Mouse (Mus musculus): ENCODE measurements around the gene Arpc1b. TPM values are rescaled to one million over a fixed set of nuclear protein-coding genes. Genes with fewer than 3 reads are reported as not detected.
"Not testable (repeated sequence)": the region's sequence is repeated elsewhere in the genome, so short reads cannot be mapped to it uniquely, and the experiment has no call there.

Gene Arpc1b
- polyA plus RNA-seq, 1 experiment from 2014 or later: 55.5 TPM

GRCm38 (mm10) chr5:145129124-145129523 lies 15.1 kb downstream of the Arpc1b start:
- H3K27ac ChIP-seq (replicated peaks; ENCODE audit: low read depth, low read length): no peak overlapping the region
- WGBS: 95% methylated on average over 4 of the region's 4 CpGs
- H3K36me3 ChIP-seq (replicated peaks; ENCODE audit: control insufficient read depth, insufficient read depth, low read depth, low read length): peaks cover 37% of the 10 kb centered on the region

GRCm38 (mm10) chr5:145129773-145130172 lies 15.8 kb downstream of the Arpc1b start:
- H3K4me2 ChIP-seq (ENCODE audit: low read depth, low read length); ATAC-seq (replicated peaks; ENCODE audit: insufficient number of reproducible peaks, low FRiP score, low TSS enrichment, low read depth); H3K4me1 ChIP-seq (ENCODE audit: control insufficient read depth, insufficient read depth, low read length); H3K27me3 ChIP-seq (ENCODE audit: control insufficient read depth, insufficient read depth, low read length); DNase-seq (ENCODE audit: low spot score); H3K27ac ChIP-seq (replicated peaks; ENCODE audit: low read depth, low read length); H3K9ac ChIP-seq (replicated peaks; ENCODE audit: low read length); H3K4me3 ChIP-seq (ENCODE audit: low read depth, low read length); H3K9me3 ChIP-seq (replicated peaks; ENCODE audit: control insufficient read depth, low read length): not testable (repeated sequence)
- H3K36me3 ChIP-seq (replicated peaks; ENCODE audit: control insufficient read depth, insufficient read depth, low read depth, low read length): peaks cover 43% of the 10 kb centered on the region
- WGBS: 94% methylated on average over 4 of the region's 6 CpGs

More at GRCm38 (mm10) chr5:145129124-145129523, 15.1 kb downstream of the Arpc1b start:
- no peak for DNase-seq (ENCODE audit: low spot score)
- Histone ChIP-seq H3K27me3 (ENCODE audit: control insufficient read depth, insufficient read depth, low read length) (no peaks in the 10 kb centered on the region), H3K9ac (replicated peaks; ENCODE audit: low read length) (no peak overlapping the region), H3K9me3 (replicated peaks; ENCODE audit: control insufficient read depth, low read length) (no peaks in the 10 kb centered on the region), H3K4me1 (ENCODE audit: control insufficient read depth, insufficient read depth, low read length) (no peaks in the 10 kb centered on the region), H3K4me2 (ENCODE audit: low read depth, low read length) (no peak overlapping the region), H3K4me3 (ENCODE audit: low read depth, low read length) (no peak overlapping the region)
- ATAC-seq (replicated peaks; ENCODE audit: insufficient number of reproducible peaks, low FRiP score, low TSS enrichment, low read depth): no peak

- Histone ChIP-seq H3K27ac (replicated peaks; ENCODE audit: low read depth, low read length) (no peak overlapping the region), H3K9ac (replicated peaks; ENCODE audit: low read length) (no peak overlapping the region), H3K4me1 (ENCODE audit: control insufficient read depth, insufficient read depth, low read length) (no peaks in the 10 kb centered on the region), H3K27me3 (ENCODE audit: control insufficient read depth, insufficient read depth, low read length) (no peaks in the 10 kb centered on the region), H3K9me3 (replicated peaks; ENCODE audit: control insufficient read depth, low read length) (no peaks in the 10 kb centered on the region), H3K4me2 (ENCODE audit: low read depth, low read length) (no peak overlapping the region), H3K36me3 (replicated peaks; ENCODE audit: control insufficient read depth, insufficient read depth, low read depth, low read length) (peaks cover 44% of the 10 kb centered on the region), H3K4me3 (ENCODE audit: low read depth, low read length) (no peak overlapping the region)
- 96% methylated on average over 11 of the region's 11 CpGs for WGBS
- no peak for DNase-seq (ENCODE audit: low spot score)
- no peak for ATAC-seq (replicated peaks; ENCODE audit: insufficient number of reproducible peaks, low FRiP score, low TSS enrichment, low read depth)
Observed at GRCm38 (mm10) chr5:145130191-145130590, 16.2 kb downstream of the Arpc1b start.

GRCm38 (mm10) chr5:145130995-145131394 lies 17.0 kb downstream of the Arpc1b start:
- Histone ChIP-seq H3K4me1 (ENCODE audit: control insufficient read depth, insufficient read depth, low read length) (no peaks in the 10 kb centered on the region), H3K4me3 (ENCODE audit: low read depth, low read length) (no peak overlapping the region), H3K4me2 (ENCODE audit: low read depth, low read length) (no peak overlapping the region), H3K27ac (replicated peaks; ENCODE audit: low read depth, low read length) (no peak overlapping the region), H3K9me3 (replicated peaks; ENCODE audit: control insufficient read depth, low read length) (no peaks in the 10 kb centered on the region), H3K9ac (replicated peaks; ENCODE audit: low read length) (no peak overlapping the region), H3K36me3 (replicated peaks; ENCODE audit: control insufficient read depth, insufficient read depth, low read depth, low read length) (peaks cover 44% of the 10 kb centered on the region), H3K27me3 (ENCODE audit: control insufficient read depth, insufficient read depth, low read length) (no peaks in the 10 kb centered on the region)
- 89% methylated on average over 3 of the region's 3 CpGs for WGBS
- DNase-seq (ENCODE audit: low spot score) (no peak), ATAC-seq (replicated peaks; ENCODE audit: insufficient number of reproducible peaks, low FRiP score, low TSS enrichment, low read depth) (no peak)

- H3K4me1 ChIP-seq (ENCODE audit: control insufficient read depth, insufficient read depth, low read length); DNase-seq (ENCODE audit: low spot score); H3K27ac ChIP-seq (replicated peaks; ENCODE audit: low read depth, low read length); H3K4me3 ChIP-seq (ENCODE audit: low read depth, low read length); H3K9me3 ChIP-seq (replicated peaks; ENCODE audit: control insufficient read depth, low read length); H3K4me2 ChIP-seq (ENCODE audit: low read depth, low read length); ATAC-seq (replicated peaks; ENCODE audit: insufficient number of reproducible peaks, low FRiP score, low TSS enrichment, low read depth); H3K9ac ChIP-seq (replicated peaks; ENCODE audit: low read length); H3K27me3 ChIP-seq (ENCODE audit: control insufficient read depth, insufficient read depth, low read length): not testable (repeated sequence)
- WGBS: 85% methylated on average over 6 of the region's 6 CpGs
- H3K36me3 ChIP-seq (replicated peaks; ENCODE audit: control insufficient read depth, insufficient read depth, low read depth, low read length): peaks cover 47% of the 10 kb centered on the region
Observed at GRCm38 (mm10) chr5:145133275-145133674, 19.3 kb downstream of the Arpc1b start.

- peaks cover 18% of the 10 kb centered on the region for H3K36me3 ChIP-seq (replicated peaks; ENCODE audit: control insufficient read depth, insufficient read depth, low read depth, low read length)
- ATAC-seq (replicated peaks; ENCODE audit: insufficient number of reproducible peaks, low FRiP score, low TSS enrichment, low read depth): no peak
- H3K4me2 ChIP-seq (ENCODE audit: low read depth, low read length): peak overlapping the region; percentile 56
- no peak for DNase-seq (ENCODE audit: low spot score)
- H3K27me3 ChIP-seq (ENCODE audit: control insufficient read depth, insufficient read depth, low read length): no peaks in the 10 kb centered on the region
- WGBS: 18% methylated on average over 6 of the region's 6 CpGs
- H3K9me3 ChIP-seq (replicated peaks; ENCODE audit: control insufficient read depth, low read length): no peaks in the 10 kb centered on the region
- H3K4me3 ChIP-seq (ENCODE audit: low read depth, low read length): peak overlapping the region; percentile 95
- peak overlapping the region; percentile 95 for H3K9ac ChIP-seq (replicated peaks; ENCODE audit: low read length)
- H3K27ac ChIP-seq (replicated peaks; ENCODE audit: low read depth, low read length): no peak overlapping the region; the same call in 1 of the 2 replicates
- H3K4me1 ChIP-seq (ENCODE audit: control insufficient read depth, insufficient read depth, low read length): no peaks in the 10 kb centered on the region
Observed at GRCm38 (mm10) chr5:145138836-145139235, 24.8 kb downstream of the Arpc1b start.

- ATAC-seq (replicated peaks; ENCODE audit: insufficient number of reproducible peaks, low FRiP score, low TSS enrichment, low read depth) (peak; percentile 92), DNase-seq (ENCODE audit: low spot score) (peak; percentile 96)
- Histone ChIP-seq H3K27ac (replicated peaks; ENCODE audit: low read depth, low read length) (peak within 1 kb of the TSS; percentile 76), H3K36me3 (replicated peaks; ENCODE audit: control insufficient read depth, insufficient read depth, low read depth, low read length) (peaks cover 8% of the 10 kb centered on the region), H3K4me3 (ENCODE audit: low read depth, low read length) (peak within 1 kb of the TSS; percentile 95), H3K27me3 (ENCODE audit: control insufficient read depth, insufficient read depth, low read length) (no peaks in the 10 kb centered on the region), H3K4me1 (ENCODE audit: control insufficient read depth, insufficient read depth, low read length) (no peaks in the 10 kb centered on the region), H3K4me2 (ENCODE audit: low read depth, low read length) (peak within 1 kb of the TSS; percentile 56), H3K9me3 (replicated peaks; ENCODE audit: control insufficient read depth, low read length) (no peaks in the 10 kb centered on the region), H3K9ac (replicated peaks; ENCODE audit: low read length) (peak within 1 kb of the TSS; percentile 95)
- WGBS: under 1% methylated on average over 76 of the region's 84 CpGs
Observed at GRCm38 (mm10) chr5:145139571-145140519, 25.8 kb downstream of the Arpc1b start, which contains the start of the genes Pdap1 and Bud31. Gene Pdap1 (minus strand): TSS chr5:145140238. Gene Bud31 (plus strand): TSS chr5:145140362.

GRCm38 (mm10) chr5:145140611-145141010 lies 26.6 kb downstream of the Arpc1b start:
- Histone ChIP-seq H3K27me3 (ENCODE audit: control insufficient read depth, insufficient read depth, low read length) (no peaks in the 10 kb centered on the region), H3K9me3 (replicated peaks; ENCODE audit: control insufficient read depth, low read length) (no peaks in the 10 kb centered on the region), H3K4me1 (ENCODE audit: control insufficient read depth, insufficient read depth, low read length) (no peaks in the 10 kb centered on the region), H3K36me3 (replicated peaks; ENCODE audit: control insufficient read depth, insufficient read depth, low read depth, low read length) (peaks cover 6% of the 10 kb centered on the region), H3K4me2 (ENCODE audit: low read depth, low read length) (peak overlapping the region; percentile 53), H3K9ac (replicated peaks; ENCODE audit: low read length) (peak overlapping the region; percentile 95), H3K27ac (replicated peaks; ENCODE audit: low read depth, low read length) (peak overlapping the region; percentile 76), H3K4me3 (ENCODE audit: low read depth, low read length) (peak overlapping the region; percentile 95)
- DNase-seq (ENCODE audit: low spot score) (no peak), ATAC-seq (replicated peaks; ENCODE audit: insufficient number of reproducible peaks, low FRiP score, low TSS enrichment, low read depth) (no peak)
- WGBS: 1% methylated on average over 18 of the region's 18 CpGs
